Mouse (Mus musculus) midbrain, embryonic 11.5 days (tissue): ENCODE measurements around the gene Gm17349. TPM values are rescaled to one million over a fixed set of nuclear protein-coding genes. Genes with fewer than 3 reads are reported as not detected.

Experiments used
- ATAC-seq: fragments of 200-750 bp; cut with Nextera tagmentation; 2 replicates; pipeline ENCODE4 v1.8.0; 2017; ENCODE audit warnings: moderate TSS enrichment, moderate library complexity; ENCODE audit not compliant: low FRiP score
- DNase-seq: peaks from one replicate; pipeline ENCODE4 v3.0.0; 2015; ENCODE audit warnings: low spot score; ENCODE audit errors: missing footprints
- H3K27ac ChIP-seq: fragments of 300-500 bp; sonication (generic); 2 replicates; pipeline ENCODE4 v1.5.1; 2014; ENCODE audit warnings: low read depth, low read length
- H3K27me3 ChIP-seq: fragments of 300-500 bp; sonication (generic); 2 replicates; pipeline ENCODE4 v1.6.1; 2014; ENCODE audit warnings: mild to moderate bottlenecking, low read length, moderate library complexity, mixed read lengths; ENCODE audit not compliant: control insufficient read depth, insufficient read depth
- H3K36me3 ChIP-seq: fragments of 300-500 bp; sonication (generic); 2 replicates; pipeline ENCODE4 v1.6.1; 2014; ENCODE audit warnings: mild to moderate bottlenecking, low read length, moderate library complexity, mixed read lengths; ENCODE audit not compliant: control insufficient read depth, insufficient read depth
- H3K4me1 ChIP-seq: fragments of 300-500 bp; sonication (generic); 2 replicates; pipeline ENCODE4 v1.6.1; 2014; ENCODE audit warnings: low read length; ENCODE audit not compliant: control insufficient read depth, insufficient read depth
- H3K4me2 ChIP-seq: fragments of 300-500 bp; sonication (generic); 2 replicates; pipeline ENCODE4 v1.6.1; 2014; ENCODE audit warnings: mild to moderate bottlenecking, moderate library complexity
- H3K4me3 ChIP-seq: fragments of 300-500 bp; sonication (generic); 2 replicates; pipeline ENCODE4 v1.5.1; 2014; ENCODE audit warnings: low read depth, low read length
- H3K9ac ChIP-seq: fragments of 300-500 bp; sonication (generic); 2 replicates; pipeline ENCODE4 v1.6.1; 2014; ENCODE audit warnings: low read length
- H3K9me3 ChIP-seq: fragments of 300-500 bp; sonication (generic); 2 replicates; pipeline ENCODE4 v1.6.1; 2016; ENCODE audit warnings: low read length; ENCODE audit not compliant: control insufficient read depth
- WGBS: fragments of 180-500 bp; shearing (Covaris S2); extraction: QIAGEN DNeasy Blood & Tissue Kit; methylation state at CpG from one replicate; pipeline ENCODE4 v1.1.7; 2014; 5-methylcytosine and 5-hydroxymethylcytosine counted together
- polyA plus RNA-seq: library from polyadenylated mRNA; unstranded; fragments of >200 nt; fragmentation: Nextera tagmentation; extraction: Ambion mirVana; gene quantifications from 2 replicates; pipeline ENCODE4 v1.2.1, GENCODE M21; 2014

Gene Gm17349
- polyA plus RNA-seq, 1 experiment from 2014 or later, result not detected

GRCm38 (mm10) chr15:99662371-99662770 lies 42.9 kb downstream of the Gm17349 start:
- Histone ChIP-seq H3K4me1 (peaks cover 16% of the 10 kb centered on the region), H3K36me3 (no peaks in the 10 kb centered on the region), H3K4me2 (no peak overlapping the region), H3K9ac (no peak overlapping the region), H3K27ac (no peak overlapping the region; the same call in 1 of the 2 replicates), H3K4me3 (no peak overlapping the region), H3K27me3 (peaks cover 3% of the 10 kb centered on the region), H3K9me3 (no peaks in the 10 kb centered on the region)
- DNase-seq (no peak), ATAC-seq (no peak)
- WGBS, result 55% methylated on average over 7 of the region's 7 CpGs

GRCm38 (mm10) chr15:99661121-99661830 lies 44.0 kb downstream of the Gm17349 start:
- no peak overlapping the region for H3K27ac ChIP-seq
- H3K36me3 ChIP-seq, result no peaks in the 10 kb centered on the region
- 94% methylated on average over 15 of the region's 15 CpGs for WGBS
- no peak overlapping the region for H3K4me3 ChIP-seq
- ATAC-seq (no peak), DNase-seq (no peak)
- peaks cover 3% of the 10 kb centered on the region for H3K27me3 ChIP-seq
- no peak overlapping the region for H3K9ac ChIP-seq
- H3K4me1 ChIP-seq, result peaks cover 16% of the 10 kb centered on the region
- no peaks in the 10 kb centered on the region for H3K9me3 ChIP-seq
- no peak overlapping the region for H3K4me2 ChIP-seq

- DNase-seq (no peak), ATAC-seq (no peak)
- Histone ChIP-seq H3K4me3 (no peak overlapping the region), H3K27ac (no peak overlapping the region), H3K27me3 (peaks cover 18% of the 10 kb centered on the region), H3K36me3 (no peaks in the 10 kb centered on the region), H3K9me3 (no peaks in the 10 kb centered on the region), H3K9ac (no peak overlapping the region), H3K4me1 (peaks cover 4% of the 10 kb centered on the region; the same call in 1 of the 2 replicates), H3K4me2 (no peak overlapping the region)
- 50% methylated on average over 2 of the region's 2 CpGs for WGBS
Observed at GRCm38 (mm10) chr15:99658437-99658836, 46.9 kb downstream of the Gm17349 start.

- WGBS, result 55% methylated on average over 9 of the region's 9 CpGs
Observed at GRCm38 (mm10) chr15:99655956-99656355, 49.3 kb downstream of the Gm17349 start.

GRCm38 (mm10) chr15:99653876-99654275 lies 51.4 kb downstream of the Gm17349 start:
- peak overlapping the region; percentile 37 for H3K9ac ChIP-seq
- H3K4me1 ChIP-seq, result peaks cover 25% of the 10 kb centered on the region
- peak overlapping the region; percentile 41 for H3K4me2 ChIP-seq
- no peaks in the 10 kb centered on the region for H3K36me3 ChIP-seq
- H3K27ac ChIP-seq, result no peak overlapping the region
- no peaks in the 10 kb centered on the region for H3K9me3 ChIP-seq
- WGBS, result 2% methylated on average over 21 of the region's 21 CpGs
- H3K4me3 ChIP-seq, result peak overlapping the region; percentile 18; the same call in 1 of the 2 replicates
- peaks cover 19% of the 10 kb centered on the region for H3K27me3 ChIP-seq
- DNase-seq (no peak), ATAC-seq (no peak)

More at GRCm38 (mm10) chr15:99655956-99656355, 49.3 kb downstream of the Gm17349 start:
- H3K36me3 ChIP-seq, result no peaks in the 10 kb centered on the region
- ATAC-seq (no peak), DNase-seq (no peak)
- peaks cover 19% of the 10 kb centered on the region for H3K27me3 ChIP-seq
- H3K27ac ChIP-seq, result no peak overlapping the region
- no peak overlapping the region for H3K9ac ChIP-seq
- no peaks in the 10 kb centered on the region for H3K9me3 ChIP-seq
- no peak overlapping the region for H3K4me3 ChIP-seq
- no peak overlapping the region for H3K4me2 ChIP-seq
- peaks cover 10% of the 10 kb centered on the region; the same call in 1 of the 2 replicates for H3K4me1 ChIP-seq

- ATAC-seq (no peak), DNase-seq (no peak)
- no peaks in the 10 kb centered on the region for H3K36me3 ChIP-seq
- H3K4me2 ChIP-seq, result peak overlapping the region; percentile 41
- peak overlapping the region; percentile 18; the same call in 1 of the 2 replicates for H3K4me3 ChIP-seq
- H3K27me3 ChIP-seq, result peaks cover 19% of the 10 kb centered on the region
- H3K27ac ChIP-seq, result no peak overlapping the region
- no peak overlapping the region for H3K9ac ChIP-seq
- WGBS, result 12% methylated on average over 8 of the region's 8 CpGs
- no peaks in the 10 kb centered on the region for H3K9me3 ChIP-seq
- peaks cover 28% of the 10 kb centered on the region for H3K4me1 ChIP-seq
Observed at GRCm38 (mm10) chr15:99653291-99653690, 52.0 kb downstream of the Gm17349 start.

Other genes starting within 250 kb of the Gm17349 start
- gene Nckap5l, start 247.7 kb downstream of the Gm17349 start, polyA plus RNA-seq, result 8.0 and 9.4 TPM in 2 replicates
- gene Bcdin3d, start 230.8 kb downstream of the Gm17349 start, polyA plus RNA-seq, result 19.5 and 19.7 TPM in 2 replicates
- 0.81 and 1.1 TPM in 2 replicates for gene Faim2, start 177.3 kb downstream of the Gm17349 start, polyA plus RNA-seq
- not detected in 2 replicates for gene Aqp2, start 126.4 kb downstream of the Gm17349 start, polyA plus RNA-seq
- gene Aqp5, start 114.7 kb downstream of the Gm17349 start, polyA plus RNA-seq, result 0.37 and 0.38 TPM in 2 replicates
- gene Aqp6, start 104.1 kb downstream of the Gm17349 start, polyA plus RNA-seq, result 0.11 and 0.22 TPM in 2 replicates
- gene Racgap1, start 53.8 kb downstream of the Gm17349 start, polyA plus RNA-seq, result 214 and 230 TPM in 2 replicates
- 10.5 and 11.4 TPM in 2 replicates for gene Asic1, start 35.1 kb downstream of the Gm17349 start, polyA plus RNA-seq
- 111 and 113 TPM in 2 replicates for gene Smarcd1, start 3.4 kb downstream of the Gm17349 start, polyA plus RNA-seq
- gene Gpd1, start 12.0 kb upstream of the Gm17349 start, polyA plus RNA-seq, result 0.14 and 0.18 TPM in 2 replicates
- gene Cox14, start 20.1 kb upstream of the Gm17349 start, polyA plus RNA-seq, result 135 and 140 TPM in 2 replicates
- gene Cers5, start 67.4 kb upstream of the Gm17349 start, polyA plus RNA-seq, result 57.8 and 59.6 TPM in 2 replicates
- gene Lima1, start 170.0 kb upstream of the Gm17349 start, polyA plus RNA-seq, result 22.0 and 25.9 TPM in 2 replicates